Mouse (Mus musculus) bone marrow, adult 2 months (tissue): ENCODE measurements around the gene 1700017B05Rik. TPM values are rescaled to one million over a fixed set of nuclear protein-coding genes. Genes with fewer than 3 reads are reported as not detected.
A peak's percentile ranks its signal among the peaks of the same experiment; 100 is the strongest.

Source experiments
- H3K27ac ChIP-seq: fragments of 200-500 bp; 2 replicates; pipeline ENCODE4 v1.5.1; 2012; ENCODE audit warnings: low read depth, mild to moderate bottlenecking, control low read depth, inconsistent platforms, low read length; ENCODE audit not compliant: control insufficient read depth, poor library complexity, insufficient read depth
- H3K4me1 ChIP-seq: fragments of 200-500 bp; 2 replicates; pipeline ENCODE4 v1.6.1; 2011; ENCODE audit warnings: low read length; ENCODE audit not compliant: control insufficient read depth, insufficient read depth
- H3K4me3 ChIP-seq: fragments of 200-500 bp; replicated peaks from 2 replicates; pipeline ENCODE3; 2011; ENCODE audit warnings: mild to moderate bottlenecking, low read depth, low read length, control low read depth; ENCODE audit not compliant: control insufficient read depth
- CTCF ChIP-seq: fragments of 200-500 bp; IDR thresholded peaks from 2 replicates; pipeline ENCODE4 v1.5.1; 2011; ENCODE audit warnings: low read length, control low read depth; ENCODE audit not compliant: control insufficient read depth, insufficient read depth
- POLR2A ChIP-seq: fragments of 200-500 bp; IDR thresholded peaks from 2 replicates; pipeline ENCODE4 v1.6.1; 2011; ENCODE audit warnings: low read depth, mild to moderate bottlenecking, control low read depth, low read length, borderline replicate concordance; ENCODE audit not compliant: control insufficient read depth
- WGBS: fragments of 180-500 bp; shearing (Covaris S2); methylation state at CpG from one replicate; pipeline ENCODE4 v1.1.7; 2018; 5-methylcytosine and 5-hydroxymethylcytosine counted together
- polyA plus RNA-seq: library from polyadenylated mRNA; stranded (reverse); fragments of >200 nt; gene quantifications from 2 replicates; pipeline ENCODE4 v1.2.4, GENCODE M21; 2011; ENCODE audit warnings: low replicate concordance; ENCODE audit not compliant: missing spikeins, insufficient read depth, insufficient read length

1700017B05Rik gene
- polyA plus RNA-seq, 1 experiment = 34.4 TPM

DNA sequence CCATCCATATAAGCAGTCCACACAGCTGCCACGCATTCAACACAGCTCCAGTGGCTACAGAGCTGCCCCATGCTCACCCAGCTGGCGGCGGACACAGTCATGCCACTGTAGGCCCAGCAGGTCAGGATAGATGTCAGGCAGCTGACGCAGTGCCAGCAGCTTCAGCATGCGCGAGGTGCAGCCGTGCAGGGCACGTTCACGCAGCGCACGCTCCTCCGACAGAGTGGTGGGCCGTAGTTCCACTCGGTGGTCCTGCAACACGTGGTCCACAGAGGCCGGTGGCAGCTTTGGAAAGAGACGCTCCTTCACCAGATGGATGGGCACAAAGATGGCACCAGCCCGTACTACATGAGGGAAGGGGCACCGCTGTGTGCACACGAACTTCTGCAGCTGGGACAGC is 6.1 kb downstream of the 1700017B05Rik start:
- Histone ChIP-seq H3K27ac (no peak overlapping the region), H3K4me3 (no peak overlapping the region), H3K4me1 (peaks cover 1% of the 10 kb centered on the region; the same call in 1 of the 2 replicates)
- no peak for TF ChIP-seq POLR2A
- TF ChIP-seq CTCF = no peak
- 95% methylated on average over 20 of the region's 20 CpGs for WGBS

DNA sequence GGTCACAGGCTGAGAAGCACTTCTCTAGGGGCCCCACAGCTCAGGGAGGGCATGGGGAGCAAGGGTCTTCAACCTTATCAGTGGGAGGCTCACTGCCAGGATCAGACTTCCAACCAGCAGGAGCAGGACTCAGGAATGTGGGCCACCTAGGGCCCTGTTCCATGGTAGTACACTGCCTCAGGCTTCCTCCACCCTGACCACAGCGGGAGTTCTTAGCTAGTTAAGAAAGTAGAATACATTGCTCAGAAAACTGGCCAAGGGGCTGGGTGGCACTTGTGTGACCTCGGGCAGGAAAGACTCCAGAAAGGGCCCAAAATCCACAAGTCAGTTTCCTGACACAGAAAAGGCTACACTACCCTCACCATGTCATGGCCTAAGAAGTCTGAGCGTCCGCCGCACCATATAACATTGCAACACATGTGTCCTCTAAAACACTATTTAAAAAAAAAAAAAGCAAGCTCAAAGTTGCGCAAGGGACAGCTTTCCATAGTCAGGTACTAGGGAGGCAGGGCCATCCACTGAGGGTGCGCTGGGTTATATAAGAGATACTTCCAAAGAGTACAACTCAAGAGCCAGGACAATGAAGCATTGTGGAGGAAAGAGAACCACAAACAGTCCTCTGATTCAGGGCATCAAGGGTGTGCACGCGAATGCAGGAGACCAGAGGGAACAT is 7.5 kb downstream of the 1700017B05Rik start:
- 68% methylated on average over 9 of the region's 9 CpGs for WGBS
- no peak for TF ChIP-seq POLR2A
- no peak for TF ChIP-seq CTCF

DNA sequence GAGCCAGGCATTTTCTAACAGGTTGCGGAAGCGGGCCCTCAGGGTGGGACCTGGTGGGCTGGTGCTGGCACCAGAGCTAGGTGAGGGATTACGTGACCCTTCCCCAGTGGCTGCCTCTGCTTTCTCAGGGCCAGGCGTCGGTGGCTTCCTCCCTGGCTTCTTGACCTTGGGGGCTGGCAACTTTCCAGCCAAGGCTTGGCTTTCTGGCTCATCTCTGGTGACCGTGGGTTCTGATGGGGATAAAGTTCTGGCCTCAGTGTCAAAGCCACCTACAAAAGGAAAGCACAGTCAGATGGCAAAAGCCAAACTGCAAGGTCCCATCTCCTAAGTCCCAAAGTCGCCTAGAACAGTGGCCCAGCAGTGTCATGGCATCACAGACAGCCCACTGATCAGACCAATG is 8.4 kb downstream of the 1700017B05Rik start:
- TF ChIP-seq CTCF = no peak
- no peak for TF ChIP-seq POLR2A
- Histone ChIP-seq H3K4me3 (no peak overlapping the region), H3K4me1 (no peaks in the 10 kb centered on the region), H3K27ac (no peak overlapping the region)
- 71% methylated on average over 7 of the region's 7 CpGs for WGBS

More for the DNA sequence above, 7.5 kb downstream of the 1700017B05Rik start:
- H3K4me3 ChIP-seq = no peak overlapping the region
- H3K27ac ChIP-seq = no peak overlapping the region
- peaks cover 1% of the 10 kb centered on the region; the same call in 1 of the 2 replicates for H3K4me1 ChIP-seq

DNA sequence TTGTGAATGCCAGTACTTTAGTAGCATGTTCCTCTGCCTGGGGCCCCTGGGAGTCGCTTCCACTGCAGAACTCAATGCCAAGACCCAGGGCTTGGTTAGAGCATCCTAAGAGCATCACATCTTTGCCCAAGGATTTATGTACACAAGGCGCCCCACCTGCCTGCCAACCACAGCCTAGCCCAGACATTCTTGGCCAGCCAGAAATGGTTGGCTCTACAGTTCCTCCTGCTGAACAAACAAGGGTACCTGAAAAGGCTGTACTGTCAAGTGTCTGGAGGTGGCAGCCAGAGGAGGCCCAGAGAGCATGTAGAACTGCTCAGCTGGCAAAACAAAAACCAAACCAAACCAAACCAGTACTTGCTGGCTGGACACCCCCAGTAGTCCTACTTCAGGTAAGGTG is 11.3 kb downstream of the 1700017B05Rik start:
- TF ChIP-seq POLR2A (no peak), CTCF (no peak)
- H3K4me3 ChIP-seq = no peak overlapping the region
- WGBS = 93% methylated on average over 2 of the region's 2 CpGs
- H3K27ac ChIP-seq = no peak overlapping the region
- H3K4me1 ChIP-seq = peaks cover 2% of the 10 kb centered on the region; the same call in 1 of the 2 replicates

DNA sequence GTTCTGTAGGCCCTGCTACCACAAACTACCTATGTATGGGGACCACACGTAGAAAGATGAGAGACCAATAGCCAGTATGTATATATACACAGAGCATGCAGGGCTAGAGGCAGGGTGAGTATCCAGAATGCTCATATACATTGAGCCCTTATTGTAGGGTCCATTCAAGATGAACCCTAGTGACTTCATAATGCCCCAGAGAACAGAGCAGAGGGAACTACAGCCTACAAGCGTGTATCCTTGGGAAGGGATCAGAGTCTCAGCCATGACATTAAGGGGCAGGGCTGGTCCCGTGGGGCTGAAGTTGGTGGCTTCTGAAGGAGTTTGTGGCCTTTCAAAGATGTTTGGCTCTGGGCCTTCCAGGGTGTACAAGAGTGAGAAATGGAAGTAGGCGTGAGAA is 12.4 kb downstream of the 1700017B05Rik start:
- Histone ChIP-seq H3K27ac (no peak overlapping the region), H3K4me1 (peaks cover 2% of the 10 kb centered on the region; the same call in 1 of the 2 replicates), H3K4me3 (no peak overlapping the region)
- TF ChIP-seq CTCF (no peak), POLR2A (no peak)
- 77% methylated on average over 4 of the region's 4 CpGs for WGBS

DNA sequence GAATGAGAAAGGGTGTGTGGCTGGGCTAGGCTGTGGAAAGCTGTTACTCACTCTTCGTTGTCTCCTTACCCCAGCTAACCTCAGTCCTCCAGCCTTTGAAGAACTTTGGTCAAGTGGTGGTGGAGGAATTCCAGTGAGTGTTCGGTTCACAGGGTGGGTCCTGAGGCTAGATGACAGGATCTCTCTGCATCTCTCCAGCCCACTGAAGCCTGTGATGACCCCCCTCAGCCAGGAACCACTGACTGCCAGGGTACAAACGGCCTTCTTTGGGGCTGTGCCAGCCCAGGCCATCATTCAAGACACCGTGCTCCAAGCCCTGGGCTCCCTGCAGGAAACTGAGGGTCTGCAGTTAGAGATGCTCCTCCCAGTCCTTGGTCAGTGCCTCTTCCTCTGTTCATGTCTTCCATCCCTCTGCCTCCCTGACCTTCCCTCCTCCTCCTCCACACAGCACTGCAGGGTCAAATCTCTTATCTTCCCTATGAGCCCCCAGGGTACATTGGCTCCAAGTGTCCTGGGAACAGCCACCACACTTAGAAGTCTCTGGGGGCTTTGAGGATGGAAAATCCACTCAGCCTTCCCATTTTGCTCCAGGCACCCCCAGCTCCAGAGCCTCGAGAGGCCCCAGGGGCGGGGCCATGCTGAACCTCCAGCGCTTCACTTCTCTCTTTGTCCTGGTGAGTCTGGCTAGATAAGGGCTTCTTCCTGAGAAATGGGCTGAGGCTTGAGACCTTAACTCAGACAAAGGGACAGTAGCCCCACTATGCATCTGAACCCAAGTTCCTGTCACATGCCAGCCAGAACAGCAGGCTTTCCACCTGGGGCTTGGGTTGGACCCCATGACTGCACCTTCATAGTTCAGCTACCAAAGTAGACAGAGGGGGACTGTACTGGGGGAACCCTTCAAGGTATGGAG is 14.1 kb downstream of the 1700017B05Rik start:
- Histone ChIP-seq H3K4me1 (peaks cover 2% of the 10 kb centered on the region; the same call in 1 of the 2 replicates), H3K4me3 (no peak overlapping the region), H3K27ac (no peak overlapping the region)
- whole genome bisulfite sequencing = 50% methylated on average over 7 of the region's 7 CpGs
- no peak for TF ChIP-seq CTCF
- TF ChIP-seq POLR2A = no peak

DNA sequence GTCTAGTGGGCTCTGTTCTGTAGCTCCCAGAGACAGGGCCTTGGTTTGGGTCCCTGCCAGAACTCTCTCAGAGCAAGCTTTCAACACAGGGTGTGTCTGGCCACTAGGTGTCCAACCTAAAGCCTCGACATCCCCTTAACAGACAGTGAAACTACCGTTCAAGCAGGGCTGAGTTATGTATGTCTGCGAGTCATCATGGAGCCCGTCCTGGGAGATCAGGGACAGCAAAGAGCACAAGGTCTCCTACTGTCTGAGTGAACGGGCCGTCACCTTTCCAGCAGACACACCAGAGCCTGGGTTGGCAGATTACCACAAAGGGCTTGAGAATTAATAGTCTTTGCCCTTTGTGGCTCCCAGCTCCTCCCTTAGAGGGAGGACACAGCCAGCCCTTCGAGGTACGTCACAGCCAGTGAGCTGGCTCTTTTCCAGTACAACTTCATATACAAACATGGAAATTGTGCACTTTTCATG is 15.2 kb downstream of the 1700017B05Rik start:
- H3K27ac ChIP-seq = 0 out of 2 replicates have a peak overlapping the region, but pooled peaks have one; percentile 13

DNA sequence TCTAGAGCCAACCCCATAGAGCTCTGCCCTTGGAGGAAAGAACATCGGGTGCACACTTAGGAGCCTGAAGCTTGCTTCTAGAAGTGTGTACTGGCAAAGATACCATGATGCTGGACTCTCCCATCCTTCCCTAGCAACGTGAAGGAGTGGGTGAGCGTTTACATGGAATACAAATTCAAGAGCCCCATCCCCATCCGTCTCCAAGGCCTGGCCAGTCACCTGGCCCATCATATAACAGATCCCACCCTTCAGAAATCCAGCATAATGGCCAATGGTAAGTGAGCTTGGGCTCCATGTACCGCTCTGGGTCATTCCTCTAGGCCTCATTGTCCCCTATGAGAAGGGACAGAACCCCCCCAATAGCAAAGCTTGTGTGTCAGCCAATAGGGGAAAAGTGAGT is 15.9 kb downstream of the 1700017B05Rik start:
- no peak overlapping the region for H3K4me3 ChIP-seq
- no peak overlapping the region for H3K27ac ChIP-seq
- WGBS = 91% methylated on average over 5 of the region's 5 CpGs
- no peak for TF ChIP-seq CTCF
- TF ChIP-seq POLR2A = no peak
- peaks cover 2% of the 10 kb centered on the region; the same call in 1 of the 2 replicates for H3K4me1 ChIP-seq

More for the DNA sequence above, 15.2 kb downstream of the 1700017B05Rik start:
- 25% methylated on average over 8 of the region's 8 CpGs for WGBS
- Histone ChIP-seq H3K4me1 (peaks cover 2% of the 10 kb centered on the region; the same call in 1 of the 2 replicates), H3K4me3 (no peak overlapping the region)
- no peak for TF ChIP-seq POLR2A
- no peak for TF ChIP-seq CTCF
